Mouse (Mus musculus) testis, adult 2 months (tissue): ENCODE data around the gene Chaf1b.

ENCODE experiments used
- CTCF ChIP-seq: fragments of 200-500 bp; IDR thresholded peaks from 2 replicates; pipeline ENCODE4 v1.5.1; 2012; ENCODE audit warnings: low read depth, mild to moderate bottlenecking, inconsistent platforms, low read length, moderate library complexity; ENCODE audit not compliant: control insufficient read depth, insufficient read depth, insufficient replicate concordance
- POLR2A ChIP-seq: fragments of 200-500 bp; IDR thresholded peaks from 2 replicates; pipeline ENCODE4 v1.6.1; 2012; ENCODE audit warnings: low read depth, mild to moderate bottlenecking, inconsistent platforms, low read length, moderate library complexity; ENCODE audit not compliant: control insufficient read depth

DNA sequence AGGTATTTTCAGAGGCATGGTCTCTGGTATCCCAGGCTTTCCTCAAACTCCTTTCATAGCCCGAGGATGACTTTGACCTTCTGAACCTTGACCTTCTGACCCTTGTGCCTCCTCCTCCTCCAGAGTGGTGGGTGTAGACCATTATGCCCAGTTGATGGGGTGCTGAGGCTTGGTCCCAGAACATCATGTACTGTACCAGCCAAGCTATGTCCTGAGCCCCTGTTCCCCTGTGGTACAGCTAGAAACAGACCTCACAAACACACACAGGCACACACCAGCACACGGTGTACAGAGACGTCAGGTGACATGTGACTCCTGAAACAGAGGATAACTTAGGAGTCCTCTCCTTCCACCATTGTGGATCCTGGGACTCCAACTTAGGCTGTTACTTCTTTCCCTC is 29.1 kb downstream of the Chaf1b start:
- no peak for TF ChIP-seq CTCF
- TF ChIP-seq POLR2A = no peak
